Mouse (Mus musculus): ENCODE measurements around the gene Ptrh2.

GRCm38 (mm10) chr11:86725607-86726006, 41.8 kb downstream of the Ptrh2 start:
- TF ChIP-seq POLR2A (IDR thresholded peaks at IDR 0.05; ENCODE audit: low read depth, low read length) = no peak
- TF ChIP-seq CTCF (IDR thresholded peaks at IDR 0.05; ENCODE audit: extremely low read depth, insufficient read depth, insufficient read length, insufficient replicate concordance) = no peak
